Mouse (Mus musculus) testis, adult 2 months (tissue): ENCODE measurements around the gene Rap1gap2. TPM values are rescaled to one million over a fixed set of nuclear protein-coding genes. Genes with fewer than 3 reads are reported as not detected.
A peak's percentile ranks its signal among the peaks of the same experiment; 100 is the strongest.

Experiments used
- H3K27ac ChIP-seq: fragments of 200-500 bp; 2 replicates; pipeline ENCODE4 v1.5.1; 2012; ENCODE audit warnings: low read depth, low read length; ENCODE audit not compliant: control insufficient read depth, insufficient read depth
- H3K27me3 ChIP-seq: fragments of 200-500 bp; 2 replicates; pipeline ENCODE4 v1.6.1; 2012; ENCODE audit warnings: mild to moderate bottlenecking, low read length, moderate library complexity; ENCODE audit not compliant: control insufficient read depth, insufficient read depth
- H3K36me3 ChIP-seq: fragments of 200-500 bp; 2 replicates; pipeline ENCODE4 v1.6.1; 2012; ENCODE audit warnings: mild to moderate bottlenecking, low read length; ENCODE audit not compliant: control insufficient read depth, insufficient read depth
- H3K4me1 ChIP-seq: fragments of 200-500 bp; 2 replicates; pipeline ENCODE4 v1.6.1; 2012; ENCODE audit warnings: low read length; ENCODE audit not compliant: control insufficient read depth, insufficient read depth
- H3K4me3 ChIP-seq: fragments of 200-500 bp; 2 replicates; pipeline ENCODE4 v1.5.1; 2012; ENCODE audit warnings: low read depth, mild to moderate bottlenecking, low read length, moderate library complexity, mixed read lengths; ENCODE audit not compliant: control insufficient read depth
- CTCF ChIP-seq: fragments of 200-500 bp; IDR thresholded peaks from 2 replicates; pipeline ENCODE4 v1.5.1; 2012; ENCODE audit warnings: low read depth, mild to moderate bottlenecking, inconsistent platforms, low read length, moderate library complexity; ENCODE audit not compliant: control insufficient read depth, insufficient read depth, insufficient replicate concordance
- POLR2A ChIP-seq: fragments of 200-500 bp; IDR thresholded peaks from 2 replicates; pipeline ENCODE4 v1.6.1; 2012; ENCODE audit warnings: low read depth, mild to moderate bottlenecking, inconsistent platforms, low read length, moderate library complexity; ENCODE audit not compliant: control insufficient read depth
- polyA plus RNA-seq: library from polyadenylated mRNA; depleted of rRNA; stranded (reverse); fragments of >200 nt; gene quantifications from 2 replicates; pipeline ENCODE4 v1.2.3, GENCODE M21; 2012

Gene Rap1gap2
- polyA plus RNA-seq, 1 experiment: 3.4 TPM

DNA sequence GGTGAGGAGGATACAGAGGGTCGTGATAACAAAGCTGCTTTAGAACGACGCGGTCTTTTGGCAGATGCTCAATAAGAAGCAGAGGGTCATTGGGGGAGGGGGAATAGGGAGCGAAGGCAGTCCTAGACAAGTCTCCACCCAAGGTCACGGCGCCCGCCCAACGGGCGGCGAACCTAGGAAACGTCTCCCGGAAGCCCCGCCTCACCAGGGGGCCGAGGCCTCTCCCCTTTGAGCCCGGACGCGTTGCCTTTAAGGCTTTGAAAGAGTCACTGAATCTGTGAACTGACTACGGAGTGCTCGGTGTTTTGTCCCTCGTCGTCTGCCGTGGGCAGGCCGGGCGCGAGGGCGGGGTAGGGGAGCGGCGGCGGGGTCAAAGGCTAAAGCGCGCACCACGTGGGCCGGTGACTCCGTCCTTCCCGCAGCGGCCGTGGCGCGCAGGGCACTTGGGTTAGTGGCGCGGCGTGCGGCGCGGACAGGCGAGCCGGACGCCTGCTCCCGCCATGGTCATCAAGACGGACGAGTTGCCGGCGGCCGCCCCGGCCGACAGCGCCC is 38.5 kb upstream of the Rap1gap2 start, which contains the start of gene Cluh:
Cluh (plus strand) TSS at position 401 of the 552 bp plus-strand sequence.
- H3K27me3 ChIP-seq: no peaks in the 10 kb centered on the region
- H3K36me3 ChIP-seq: no peaks in the 10 kb centered on the region
- peak within 1 kb of the TSS; percentile 94 for H3K27ac ChIP-seq
- H3K4me3 ChIP-seq: peak within 1 kb of the TSS; percentile 85
- peaks cover 10% of the 10 kb centered on the region for H3K4me1 ChIP-seq
- TF ChIP-seq POLR2A: peak; percentile 51
- no peak for TF ChIP-seq CTCF

GRCm38 (mm10) chr11:74648676-74649075 is 38.0 kb upstream of the Rap1gap2 start:
- Histone ChIP-seq H3K4me1 (peaks cover 10% of the 10 kb centered on the region), H3K27ac (peak overlapping the region; percentile 94), H3K4me3 (peak overlapping the region; percentile 85), H3K27me3 (no peaks in the 10 kb centered on the region), H3K36me3 (no peaks in the 10 kb centered on the region)
- no peak for TF ChIP-seq CTCF
- no peak for TF ChIP-seq POLR2A

GRCm38 (mm10) chr11:74647966-74648365 is 37.3 kb upstream of the Rap1gap2 start:
- H3K4me1 ChIP-seq: peaks cover 10% of the 10 kb centered on the region
- no peaks in the 10 kb centered on the region for H3K27me3 ChIP-seq
- TF ChIP-seq POLR2A (no peak), CTCF (no peak)
- no peak overlapping the region for H3K27ac ChIP-seq
- no peaks in the 10 kb centered on the region for H3K36me3 ChIP-seq
- H3K4me3 ChIP-seq: no peak overlapping the region

GRCm38 (mm10) chr11:74639628-74640027 is 28.9 kb upstream of the Rap1gap2 start:
- Histone ChIP-seq H3K36me3 (no peaks in the 10 kb centered on the region), H3K27ac (no peak overlapping the region), H3K4me3 (no peak overlapping the region), H3K4me1 (peaks cover 2% of the 10 kb centered on the region), H3K27me3 (no peaks in the 10 kb centered on the region)
- TF ChIP-seq CTCF: no peak
- TF ChIP-seq POLR2A: no peak

GRCm38 (mm10) chr11:74638791-74639411 is 28.2 kb upstream of the Rap1gap2 start:
- H3K4me3 ChIP-seq: peak overlapping the region; percentile 78
- no peaks in the 10 kb centered on the region for H3K27me3 ChIP-seq
- no peaks in the 10 kb centered on the region for H3K36me3 ChIP-seq
- no peak for TF ChIP-seq CTCF
- no peak for TF ChIP-seq POLR2A
- H3K27ac ChIP-seq: no peak overlapping the region
- peaks cover 2% of the 10 kb centered on the region for H3K4me1 ChIP-seq

DNA sequence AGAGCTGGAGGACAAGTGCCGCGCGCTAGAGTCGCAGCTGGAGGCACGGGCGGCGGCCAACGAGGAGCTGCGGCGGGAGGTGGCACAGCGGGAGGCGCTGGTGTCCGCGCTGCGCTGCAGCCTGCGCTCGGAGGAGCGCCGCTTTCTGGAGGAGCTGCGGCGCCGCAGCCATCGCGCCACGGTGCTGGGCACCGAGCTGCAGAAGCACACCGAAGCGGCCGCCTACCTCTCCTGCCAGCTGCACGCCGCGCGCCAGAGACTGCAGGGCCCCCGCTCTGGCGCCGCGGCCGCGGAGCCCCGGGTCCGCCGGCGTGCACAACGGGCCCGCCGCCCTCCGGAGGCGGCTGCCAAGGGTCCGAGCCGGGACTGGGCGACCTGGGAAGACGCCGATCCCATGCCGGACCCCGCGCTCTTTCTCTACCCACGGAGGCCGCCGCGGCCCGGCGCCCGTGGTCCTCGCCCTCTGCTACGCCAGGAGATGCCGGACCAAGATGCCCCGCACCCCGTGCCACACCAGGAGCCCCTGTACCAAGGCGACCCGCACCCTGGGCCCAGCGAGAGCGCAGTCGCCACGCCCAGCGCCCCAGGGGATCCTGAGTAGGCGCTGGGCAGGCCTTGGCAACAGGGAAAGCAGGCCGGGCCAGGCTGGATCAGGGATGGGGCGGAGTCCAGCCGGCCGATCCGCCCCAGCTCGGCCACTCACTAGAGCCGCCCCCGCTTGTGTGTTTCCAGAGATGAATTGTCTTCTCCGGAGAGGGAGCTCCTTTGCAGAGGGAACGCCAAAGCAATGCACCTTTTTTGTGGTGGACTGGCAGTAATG is 27.5 kb upstream of the Rap1gap2 start:
- H3K4me3 ChIP-seq: peak overlapping the region; percentile 78
- peak overlapping the region; percentile 75 for H3K27ac ChIP-seq
- TF ChIP-seq CTCF (peak; percentile 37; the same call in 1 of the 2 replicates), POLR2A (peak; percentile 48; the same call in 1 of the 2 replicates)
- no peaks in the 10 kb centered on the region for H3K36me3 ChIP-seq
- H3K27me3 ChIP-seq: no peaks in the 10 kb centered on the region
- peaks cover 2% of the 10 kb centered on the region for H3K4me1 ChIP-seq

GRCm38 (mm10) chr11:74637486-74637885 is 26.8 kb upstream of the Rap1gap2 start:
- TF ChIP-seq CTCF: no peak
- TF ChIP-seq POLR2A: no peak
- Histone ChIP-seq H3K27ac (no peak overlapping the region), H3K36me3 (no peaks in the 10 kb centered on the region)

More at GRCm38 (mm10) chr11:74637486-74637885, 26.8 kb upstream of the Rap1gap2 start:
- H3K4me1 ChIP-seq: peaks cover 2% of the 10 kb centered on the region
- no peaks in the 10 kb centered on the region for H3K27me3 ChIP-seq
- H3K4me3 ChIP-seq: peak overlapping the region; percentile 78
